Mouse (Mus musculus) forebrain, embryonic 13.5 days (tissue): ENCODE data around the gene Gm28047. TPM values are rescaled to one million over a fixed set of nuclear protein-coding genes. Genes with fewer than 3 reads are reported as not detected.
A peak's percentile ranks its signal among the peaks of the same experiment; 100 is the strongest.
"Not testable (repeated sequence)": the region's sequence is repeated elsewhere in the genome, so short reads cannot be mapped to it uniquely, and the experiment has no call there.

Experiments
- ATAC-seq: fragments of 200-750 bp; cut with Nextera tagmentation; 2 replicates; pipeline ENCODE4 v1.8.0; 2017
- H3K27ac ChIP-seq: fragments of 300-500 bp; sonication (generic); 2 replicates; pipeline ENCODE4 v1.5.1; 2015; ENCODE audit warnings: inconsistent platforms, mild to moderate bottlenecking, moderate library complexity
- H3K27me3 ChIP-seq: fragments of 300-500 bp; sonication (generic); 2 replicates; pipeline ENCODE4 v1.6.1; 2015; ENCODE audit warnings: mild to moderate bottlenecking, inconsistent platforms
- H3K36me3 ChIP-seq: fragments of 300-500 bp; sonication (generic); 2 replicates; pipeline ENCODE4 v1.6.1; 2015; ENCODE audit warnings: mild to moderate bottlenecking, inconsistent platforms; ENCODE audit not compliant: poor library complexity, severe bottlenecking
- H3K4me1 ChIP-seq: fragments of 300-500 bp; sonication (generic); 2 replicates; pipeline ENCODE4 v1.6.1; 2015; ENCODE audit warnings: inconsistent platforms
- H3K4me2 ChIP-seq: fragments of 300-500 bp; sonication (generic); 2 replicates; pipeline ENCODE4 v1.6.1; 2015; ENCODE audit warnings: inconsistent platforms, mild to moderate bottlenecking, moderate library complexity
- H3K4me3 ChIP-seq: fragments of 300-500 bp; sonication (generic); 2 replicates; pipeline ENCODE4 v1.5.1; 2015; ENCODE audit warnings: mild to moderate bottlenecking, inconsistent platforms
- H3K9ac ChIP-seq: fragments of 300-500 bp; sonication (generic); 2 replicates; pipeline ENCODE4 v1.6.1; 2015; ENCODE audit warnings: mild to moderate bottlenecking, inconsistent platforms
- H3K9me3 ChIP-seq: fragments of 300-500 bp; sonication (generic); replicated peaks from 2 replicates; pipeline ENCODE4 v1.6.1; 2016; ENCODE audit warnings: inconsistent platforms
- WGBS: fragments of 180-500 bp; shearing (Covaris S2); methylation state at CpG from one replicate; pipeline ENCODE4 v1.1.7; 2015; 5-methylcytosine and 5-hydroxymethylcytosine counted together
- polyA plus RNA-seq: library from polyadenylated mRNA; unstranded; fragments of >200 nt; fragmentation: Nextera tagmentation; extraction: Ambion mirVana; gene quantifications from 2 replicates; pipeline ENCODE4 v1.2.1, GENCODE M21; 2015

Gm28047 gene
- polyA plus RNA-seq, 1 experiment from 2014 or later, result not detected

GRCm38 (mm10) chr15:102656658-102657057 is 31.8 kb upstream of the Gm28047 start:
- no peak for ATAC-seq
- 10% methylated on average over 4 of the region's 4 CpGs for WGBS

GRCm38 (mm10) chr15:102651928-102652660 is 27.2 kb upstream of the Gm28047 start:
- 88% methylated on average over 9 of the region's 9 CpGs for WGBS
- not testable (repeated sequence) for H3K4me3 ChIP-seq, H3K9me3 ChIP-seq, H3K4me1 ChIP-seq, H3K27me3 ChIP-seq, H3K9ac ChIP-seq, H3K4me2 ChIP-seq, H3K27ac ChIP-seq, ATAC-seq, H3K36me3 ChIP-seq

More at GRCm38 (mm10) chr15:102656658-102657057, 31.8 kb upstream of the Gm28047 start:
- H3K27ac ChIP-seq, result no peak overlapping the region; the same call in 1 of the 2 replicates
- peaks cover 19% of the 10 kb centered on the region for H3K36me3 ChIP-seq
- H3K4me2 ChIP-seq, result no peak overlapping the region
- H3K9me3 ChIP-seq, result no peaks in the 10 kb centered on the region
- no peaks in the 10 kb centered on the region for H3K27me3 ChIP-seq
- no peak overlapping the region for H3K4me3 ChIP-seq
- no peak overlapping the region for H3K9ac ChIP-seq
- H3K4me1 ChIP-seq, result peaks cover 6% of the 10 kb centered on the region; the same call in 1 of the 2 replicates

GRCm38 (mm10) chr15:102651107-102651506 is 26.2 kb upstream of the Gm28047 start:
- H3K9me3 ChIP-seq, result no peaks in the 10 kb centered on the region
- no peaks in the 10 kb centered on the region for H3K36me3 ChIP-seq
- no peak overlapping the region for H3K4me3 ChIP-seq
- WGBS, result 87% methylated on average over 3 of the region's 3 CpGs
- no peak for ATAC-seq
- no peak overlapping the region for H3K9ac ChIP-seq
- H3K27ac ChIP-seq, result no peak overlapping the region
- no peaks in the 10 kb centered on the region for H3K27me3 ChIP-seq
- H3K4me2 ChIP-seq, result no peak overlapping the region
- no peaks in the 10 kb centered on the region for H3K4me1 ChIP-seq

GRCm38 (mm10) chr15:102635817-102636216 is 10.9 kb upstream of the Gm28047 start:
- WGBS, result 87% methylated on average over 3 of the region's 3 CpGs
- ATAC-seq, result peak; percentile 63; the same call in 1 of the 2 replicates
- Histone ChIP-seq H3K36me3 (no peaks in the 10 kb centered on the region), H3K27ac (0 out of 2 replicates have a peak overlapping the region, but pooled peaks have one; percentile 14), H3K4me2 (no peak overlapping the region), H3K27me3 (no peaks in the 10 kb centered on the region), H3K4me1 (no peaks in the 10 kb centered on the region), H3K9ac (no peak overlapping the region), H3K9me3 (no peaks in the 10 kb centered on the region), H3K4me3 (no peak overlapping the region)

GRCm38 (mm10) chr15:102634684-102635083 is 9.8 kb upstream of the Gm28047 start:
- Histone ChIP-seq H3K9ac (no peak overlapping the region), H3K27me3 (no peaks in the 10 kb centered on the region), H3K9me3 (no peaks in the 10 kb centered on the region), H3K36me3 (no peaks in the 10 kb centered on the region), H3K4me1 (no peaks in the 10 kb centered on the region), H3K27ac (no peak overlapping the region), H3K4me2 (no peak overlapping the region), H3K4me3 (no peak overlapping the region)
- ATAC-seq, result no peak
- 93% methylated on average over 8 of the region's 8 CpGs for WGBS

- Histone ChIP-seq H3K9ac (peak overlapping the region; percentile 75), H3K27ac (peak overlapping the region; percentile 94), H3K36me3 (no peaks in the 10 kb centered on the region), H3K27me3 (no peaks in the 10 kb centered on the region), H3K4me1 (peaks cover 24% of the 10 kb centered on the region), H3K9me3 (no peaks in the 10 kb centered on the region), H3K4me3 (peak overlapping the region; percentile 57), H3K4me2 (peak overlapping the region; percentile 83)
- ATAC-seq, result no peak; the same call in 1 of the 2 replicates
- 1% methylated on average over 18 of the region's 18 CpGs for WGBS
These were observed 804 bp upstream of the Gm28047 start for GRCm38 (mm10) chr15:102625687-102626055.

- peaks cover 24% of the 10 kb centered on the region for H3K4me1 ChIP-seq
- H3K27me3 ChIP-seq, result no peaks in the 10 kb centered on the region
- ATAC-seq, result no peak
- H3K9ac ChIP-seq, result peak overlapping the region; percentile 75
- H3K36me3 ChIP-seq, result no peaks in the 10 kb centered on the region
- H3K9me3 ChIP-seq, result no peaks in the 10 kb centered on the region
- H3K4me3 ChIP-seq, result peak overlapping the region; percentile 57
- H3K27ac ChIP-seq, result no peak overlapping the region
- WGBS, result 8% methylated on average over 17 of the region's 17 CpGs
- H3K4me2 ChIP-seq, result peak overlapping the region; percentile 83
These were observed 437 bp downstream of the Gm28047 start for GRCm38 (mm10) chr15:102624291-102624969.

GRCm38 (mm10) chr15:102623121-102623520 is 1.7 kb downstream of the Gm28047 start:
- H3K9ac ChIP-seq, result no peak overlapping the region
- no peak overlapping the region for H3K4me2 ChIP-seq
- H3K27ac ChIP-seq, result no peak overlapping the region
- ATAC-seq, result no peak
- no peaks in the 10 kb centered on the region for H3K9me3 ChIP-seq
- WGBS, result 88% methylated on average over 3 of the region's 3 CpGs
- no peaks in the 10 kb centered on the region for H3K36me3 ChIP-seq
- H3K4me3 ChIP-seq, result 0 out of 2 replicates have a peak overlapping the region, but pooled peaks have one; percentile 0
- no peaks in the 10 kb centered on the region for H3K27me3 ChIP-seq
- H3K4me1 ChIP-seq, result peaks cover 24% of the 10 kb centered on the region

GRCm38 (mm10) chr15:102622536-102622935 is 2.3 kb downstream of the Gm28047 start:
- Histone ChIP-seq H3K36me3 (no peaks in the 10 kb centered on the region), H3K9me3 (no peaks in the 10 kb centered on the region), H3K27me3 (no peaks in the 10 kb centered on the region), H3K4me2 (no peak overlapping the region), H3K4me1 (peaks cover 24% of the 10 kb centered on the region), H3K4me3 (no peak overlapping the region), H3K9ac (no peak overlapping the region), H3K27ac (no peak overlapping the region)
- no peak for ATAC-seq

- Histone ChIP-seq H3K9me3 (no peaks in the 10 kb centered on the region), H3K4me2 (no peak overlapping the region), H3K4me3 (no peak overlapping the region), H3K27ac (no peak overlapping the region), H3K27me3 (no peaks in the 10 kb centered on the region), H3K9ac (no peak overlapping the region), H3K36me3 (no peaks in the 10 kb centered on the region), H3K4me1 (peaks cover 20% of the 10 kb centered on the region)
- no peak for ATAC-seq
- 76% methylated on average over 1 of the region's 1 CpGs for WGBS
These were observed 4.1 kb downstream of the Gm28047 start for GRCm38 (mm10) chr15:102620765-102621164.

GRCm38 (mm10) chr15:102619486-102619885 is 5.4 kb downstream of the Gm28047 start:
- H3K9me3 ChIP-seq, result no peaks in the 10 kb centered on the region
- H3K4me2 ChIP-seq, result no peak overlapping the region
- H3K36me3 ChIP-seq, result no peaks in the 10 kb centered on the region
- no peak overlapping the region for H3K27ac ChIP-seq
- H3K4me1 ChIP-seq, result peaks cover 16% of the 10 kb centered on the region
- no peaks in the 10 kb centered on the region for H3K27me3 ChIP-seq
- H3K4me3 ChIP-seq, result no peak overlapping the region
- H3K9ac ChIP-seq, result no peak overlapping the region
- WGBS, result 97% methylated on average over 5 of the region's 5 CpGs
- no peak for ATAC-seq

GRCm38 (mm10) chr15:102617654-102618053 is 7.2 kb downstream of the Gm28047 start:
- WGBS, result 92% methylated on average over 1 of the region's 1 CpGs
- Histone ChIP-seq H3K9ac (no peak overlapping the region), H3K36me3 (no peaks in the 10 kb centered on the region), H3K9me3 (no peaks in the 10 kb centered on the region), H3K27ac (no peak overlapping the region), H3K4me2 (no peak overlapping the region), H3K4me1 (no peaks in the 10 kb centered on the region), H3K4me3 (no peak overlapping the region), H3K27me3 (no peaks in the 10 kb centered on the region)
- no peak for ATAC-seq
